Mouse (Mus musculus) T-helper 17 cell (primary cell): Measurements from ENCODE around the gene Gpr146.

Source experiments
- in situ Hi-C, 2 experiments: fragments of 300-600 bp; cut with MboI, MseI; formaldehyde crosslinking; loops; 1 replicate in 1 of 2; 2 replicates in 1 of 2; pipeline ENCODE4 v1.15.1; 2025; ENCODE audit warnings: high pct_unique_total_duplicates in 2 of 2

Gpr146 gene

DNA sequence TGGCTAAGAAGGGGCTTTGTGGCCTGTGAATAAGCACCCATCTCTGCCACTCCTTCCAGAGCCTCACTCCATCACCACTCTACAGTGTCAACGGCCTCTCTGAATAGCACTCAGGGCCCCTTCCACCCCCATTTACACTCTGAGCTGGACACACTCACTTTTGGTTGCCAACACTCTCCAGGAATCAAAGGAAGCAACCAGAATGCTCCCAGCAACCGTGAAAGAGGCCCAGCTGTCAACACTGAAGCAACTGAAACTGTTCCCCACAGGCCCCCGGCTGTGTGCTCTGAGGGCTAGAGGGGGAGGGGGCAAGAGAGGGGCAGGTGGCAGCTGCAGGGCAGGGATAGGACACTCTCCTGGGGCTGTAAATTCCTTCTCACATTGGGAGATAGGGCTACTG, 41.1 kb downstream of the Gpr146 start:
- in situ Hi-C loops = loop anchor here in 1 of 2 experiments (10.0 kb wide), 1 partner anchor 1466 kb away; no protein-coding TSS in a partner anchor

DNA sequence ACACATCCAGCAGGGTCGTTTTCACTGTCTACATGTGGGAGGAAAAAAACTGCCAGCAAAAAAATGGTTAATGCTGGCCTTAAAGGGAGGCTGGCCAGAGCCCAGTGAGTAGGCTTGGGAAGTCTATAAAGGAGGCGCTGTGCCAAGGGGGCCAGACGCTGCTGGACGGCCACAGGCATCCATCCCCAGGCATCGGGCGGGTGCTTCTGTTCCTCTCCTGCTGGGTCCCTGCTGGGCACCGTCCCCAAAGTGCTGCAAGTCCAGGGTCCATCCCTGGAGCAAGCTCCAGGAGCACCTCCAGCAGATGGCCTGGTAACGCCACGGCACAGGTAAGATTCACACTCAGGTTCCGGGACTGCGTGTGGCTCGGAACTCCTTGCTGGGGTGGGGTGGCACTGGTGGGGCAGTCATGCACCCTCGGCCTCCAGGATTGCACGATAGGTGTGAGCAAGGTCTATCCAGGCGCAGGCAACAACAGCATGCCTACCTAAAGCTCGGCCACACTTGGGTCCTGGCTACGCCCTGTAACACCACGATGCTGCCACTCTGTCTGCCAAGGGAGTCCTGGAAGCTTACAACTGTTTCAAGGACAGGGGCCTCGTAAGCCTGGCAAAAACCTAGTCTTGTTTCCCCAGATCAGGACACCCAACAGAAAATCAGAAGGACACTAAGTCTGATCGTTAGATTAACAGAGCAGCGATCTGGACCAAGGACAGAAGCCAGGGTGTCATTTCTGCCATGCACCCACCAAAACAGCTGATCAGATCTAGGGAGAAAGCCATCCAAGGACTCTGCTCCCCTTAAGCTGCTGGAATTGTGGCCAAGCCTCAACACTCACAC, 45.7 kb downstream of the Gpr146 start, which contains the start of gene Gper1:
TSS of gene Gper1 (plus strand) at position 126 of the 840 bp plus-strand sequence.
- in situ Hi-C loops = loop anchor here in 1 of 2 experiments (10.0 kb wide), 1 partner anchor 548 kb away; no protein-coding TSS in a partner anchor

DNA sequence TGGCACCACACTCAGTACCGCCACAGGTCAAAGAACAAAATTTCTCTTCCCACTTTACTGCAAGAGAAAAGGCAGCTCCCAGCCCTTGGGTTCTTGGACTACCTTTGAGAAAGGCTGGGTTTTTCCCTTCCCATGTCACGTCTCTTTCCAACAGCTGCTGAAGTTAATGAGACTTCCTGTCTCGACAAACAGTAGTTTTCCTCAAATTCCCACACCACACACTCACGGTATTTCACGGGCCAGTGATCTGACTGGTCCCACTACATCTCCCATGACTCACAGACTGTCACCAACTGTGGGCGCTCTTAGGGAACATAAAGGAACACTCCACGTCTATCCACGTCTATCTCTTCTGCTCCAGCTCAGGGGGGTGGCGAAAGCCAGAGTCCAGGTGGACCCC, 47.7 kb downstream of the Gpr146 start:
- in situ Hi-C loops = loop anchor here in 1 of 2 experiments (10.0 kb wide), 1 partner anchor 550 kb away; no protein-coding TSS in a partner anchor

DNA sequence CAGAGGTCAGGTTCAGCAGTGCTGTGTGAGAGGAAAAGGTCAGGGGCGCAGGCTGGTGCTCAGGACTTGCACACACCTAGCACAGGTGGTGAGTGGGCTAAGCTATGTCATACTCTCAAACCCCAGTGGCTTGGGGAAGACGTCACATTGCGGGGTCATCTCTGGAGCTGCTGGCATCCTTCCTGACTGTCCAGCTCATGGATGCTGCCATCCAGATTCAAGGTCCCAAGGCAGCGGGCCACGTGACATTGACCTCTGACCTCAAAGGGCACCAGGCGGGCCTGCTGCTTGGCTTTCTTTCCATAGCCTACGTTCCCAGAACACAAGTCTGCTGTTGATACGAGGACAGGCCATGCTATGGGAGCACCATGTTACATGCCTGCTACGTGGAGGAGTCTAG, 49.5 kb downstream of the Gpr146 start:
- in situ Hi-C loops = loop anchor here in 1 of 2 experiments (10.0 kb wide), 1 partner anchor 552 kb away; no protein-coding TSS in a partner anchor

DNA sequence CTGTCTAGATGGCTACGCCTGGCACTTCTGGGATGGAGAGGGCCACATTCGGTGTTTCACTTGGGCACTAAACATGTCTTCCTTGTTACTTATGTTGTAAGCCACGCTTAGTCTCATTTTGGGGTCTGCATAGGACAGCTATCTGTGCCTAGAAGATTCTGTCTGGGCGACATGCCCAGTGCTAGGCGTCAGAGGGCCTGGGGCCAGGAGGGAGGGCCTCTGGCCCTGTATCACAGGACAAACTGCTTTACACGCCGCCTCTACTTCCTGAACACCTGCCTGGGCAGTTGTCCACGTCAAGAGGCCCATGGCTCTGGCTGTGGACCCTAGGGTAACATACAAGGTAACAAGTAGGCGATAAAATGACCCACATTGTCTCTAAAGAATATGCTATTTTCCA, 50.5 kb downstream of the Gpr146 start:
- in situ Hi-C loops = loop anchor here in 1 of 2 experiments (10.0 kb wide), 1 partner anchor 553 kb away; no protein-coding TSS in a partner anchor

DNA sequence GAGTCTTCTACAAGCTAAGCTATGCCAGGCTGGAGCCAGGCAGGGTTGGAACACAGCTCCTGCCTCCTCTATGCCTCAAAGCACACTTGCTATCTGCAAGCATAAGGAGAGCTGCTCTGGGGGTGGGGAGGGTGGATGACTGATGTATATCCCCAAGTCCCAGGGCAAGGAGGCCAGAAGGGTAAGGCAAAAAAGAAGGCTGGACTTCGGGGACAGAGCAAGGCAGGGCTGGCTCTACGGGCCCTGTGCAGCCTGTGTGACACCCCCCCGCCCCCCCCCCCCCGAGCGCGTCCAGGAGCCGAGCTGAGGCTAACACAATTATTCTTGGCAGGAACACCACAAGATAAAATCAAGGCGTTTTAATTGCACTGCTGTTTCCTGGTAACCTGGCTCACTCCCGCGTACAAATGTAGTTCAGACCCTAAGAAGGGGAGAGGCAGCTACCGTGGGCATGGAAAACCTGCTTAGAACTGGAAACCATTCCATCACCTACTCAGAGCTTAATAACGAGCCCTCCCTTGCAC, 52.4 kb downstream of the Gpr146 start:
- in situ Hi-C loops = loop anchor here in 1 of 2 experiments (10.0 kb wide), 1 partner anchor 555 kb away; no protein-coding TSS in a partner anchor

DNA sequence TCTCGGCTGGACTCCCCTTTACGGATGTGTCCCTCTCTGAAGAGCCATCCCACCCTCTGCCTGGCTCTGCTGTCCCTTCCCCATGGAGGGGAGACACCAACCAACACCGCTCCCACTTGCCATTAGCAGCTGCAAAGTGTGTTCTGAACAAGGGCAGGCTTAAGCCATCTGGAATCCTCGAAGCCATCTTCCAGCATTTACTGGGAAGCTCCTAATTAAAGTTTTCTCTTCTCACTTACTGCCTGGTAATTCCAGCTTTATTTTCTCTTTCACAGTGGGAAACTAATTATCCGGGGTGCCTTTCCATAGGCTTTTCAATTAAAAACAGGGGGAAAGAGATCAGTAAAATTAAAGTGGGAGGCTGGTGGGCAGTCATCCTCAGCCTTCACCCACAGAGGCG, 54.8 kb downstream of the Gpr146 start:
- in situ Hi-C loops = no loop called here

DNA sequence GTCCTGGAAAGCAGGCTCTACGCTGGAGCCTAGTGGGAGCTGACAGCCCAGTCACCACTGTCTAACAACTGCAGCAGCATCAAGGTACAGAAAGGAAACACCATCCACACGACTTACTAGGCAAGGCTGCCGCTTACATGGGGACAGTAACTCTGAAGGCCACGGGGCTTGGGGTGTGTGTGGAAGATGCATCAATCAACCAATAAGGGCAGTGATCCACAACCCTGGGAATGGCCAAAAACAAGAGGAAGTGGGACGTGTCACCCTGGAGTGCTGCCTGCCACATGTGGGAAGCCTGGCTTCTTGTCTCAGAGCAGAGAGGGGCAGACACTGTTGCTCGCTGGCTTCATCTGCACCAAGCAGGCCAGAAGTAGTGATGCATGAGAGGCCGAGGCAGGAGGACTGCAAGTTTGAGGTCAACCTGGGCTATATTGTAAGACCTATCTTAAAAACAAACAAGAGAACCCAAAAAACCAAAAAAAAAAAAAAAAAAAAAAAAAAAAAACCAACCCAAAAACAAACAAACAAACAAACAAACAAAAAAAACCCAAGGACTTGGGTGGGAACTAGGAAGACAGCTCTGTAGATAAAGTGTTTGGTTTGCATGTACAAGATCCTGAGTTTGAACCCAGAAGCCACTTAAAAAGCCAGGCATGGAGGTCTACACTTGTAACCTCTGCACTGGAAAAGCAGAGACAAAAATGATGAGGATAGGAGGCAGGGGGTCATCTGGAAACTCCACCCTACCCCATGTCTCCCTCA, 55.4 kb downstream of the Gpr146 start:
- in situ Hi-C loops = no loop called here

DNA sequence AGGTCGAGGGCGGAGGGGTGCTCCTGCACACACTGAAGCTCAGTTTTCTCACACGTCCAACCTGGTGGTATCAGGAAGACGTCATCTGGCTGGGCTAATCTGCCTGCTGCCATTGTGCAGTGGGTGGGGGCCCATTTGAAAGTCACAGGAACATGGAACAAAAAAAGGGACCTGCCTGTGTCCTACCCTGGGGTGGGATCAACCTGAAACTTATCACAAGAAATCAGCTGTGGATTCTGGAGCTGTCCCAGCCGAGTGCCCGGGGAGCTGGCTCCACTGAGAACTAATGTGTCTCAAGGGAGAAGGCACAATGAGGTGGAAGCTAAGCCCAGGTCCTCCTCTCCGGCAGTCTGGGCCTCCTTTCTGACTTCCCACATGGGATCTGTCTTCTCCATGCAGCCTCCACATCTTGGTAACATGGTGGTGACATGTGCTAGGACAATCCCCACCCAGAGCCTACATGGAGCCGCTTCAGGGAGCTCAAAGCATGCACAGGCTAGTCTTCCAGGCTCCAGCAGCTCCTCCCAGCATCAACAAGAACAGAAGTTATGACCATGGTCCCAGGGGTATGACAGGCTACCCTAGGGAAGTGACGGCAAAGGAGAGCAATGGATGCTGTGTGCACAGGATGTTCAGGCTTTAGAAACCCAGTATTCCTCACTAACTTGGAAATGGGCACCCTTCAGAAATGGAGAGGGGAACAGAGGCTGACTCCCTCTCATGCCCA, 56.5 kb downstream of the Gpr146 start:
- in situ Hi-C loops = no loop called here

DNA sequence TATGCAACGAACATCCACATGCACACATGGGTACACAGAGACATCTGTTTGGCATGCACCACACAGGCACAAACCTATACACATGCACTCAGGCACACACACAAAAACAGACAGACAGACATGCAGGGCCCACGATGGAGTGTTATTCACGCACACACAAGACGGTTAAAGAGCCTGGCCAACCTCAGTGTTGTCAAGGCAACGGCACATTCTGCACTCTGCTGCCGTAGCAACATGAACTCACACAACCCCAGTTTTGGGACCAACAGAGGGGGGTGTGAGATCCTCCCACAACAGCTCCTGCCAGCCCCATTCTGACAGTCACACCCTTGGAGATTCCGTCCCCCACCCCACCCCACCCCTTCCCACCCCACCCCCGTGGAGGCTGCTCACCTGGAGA, 57.4 kb downstream of the Gpr146 start:
- in situ Hi-C loops = no loop called here

DNA sequence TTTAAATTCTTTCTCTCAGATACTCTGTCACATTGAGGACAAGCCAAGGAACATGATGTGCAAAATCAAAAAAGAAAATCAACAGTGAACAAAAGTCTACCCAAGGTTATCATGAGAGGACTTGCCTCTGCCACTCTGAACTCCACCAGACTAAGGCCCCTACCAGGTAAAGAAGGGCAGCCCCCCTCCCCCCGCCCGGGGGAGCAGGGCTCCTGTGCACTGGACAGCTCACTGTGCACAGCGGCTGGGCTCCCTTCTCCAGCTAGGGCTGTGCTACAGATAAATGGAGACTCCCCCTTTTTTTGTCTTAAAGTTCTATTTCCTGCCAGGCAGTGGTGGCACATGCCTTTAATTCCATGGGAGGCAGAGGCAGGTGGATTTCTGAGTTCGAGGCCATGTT, 60.3 kb downstream of the Gpr146 start:
- in situ Hi-C loops = no loop called here

DNA sequence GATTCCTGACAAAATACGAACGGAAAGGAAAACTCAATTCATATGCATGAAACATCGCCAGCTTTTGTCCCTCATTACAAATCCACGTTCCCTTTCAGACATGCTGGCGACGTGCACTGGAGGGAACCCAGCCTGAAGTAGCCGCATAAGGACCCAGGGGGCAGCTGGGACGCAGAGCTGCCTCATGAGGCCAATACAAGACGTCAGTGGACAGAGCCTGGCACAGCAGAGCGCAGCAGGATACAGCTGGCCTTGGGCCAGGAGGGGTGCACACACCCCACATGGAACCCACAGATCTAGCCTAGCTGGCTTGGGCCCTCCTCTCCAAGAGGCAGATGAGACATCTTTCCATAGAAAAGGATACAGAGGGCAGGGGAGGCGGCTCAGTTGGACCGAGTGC, 60.9 kb downstream of the Gpr146 start:
- in situ Hi-C loops = no loop called here

DNA sequence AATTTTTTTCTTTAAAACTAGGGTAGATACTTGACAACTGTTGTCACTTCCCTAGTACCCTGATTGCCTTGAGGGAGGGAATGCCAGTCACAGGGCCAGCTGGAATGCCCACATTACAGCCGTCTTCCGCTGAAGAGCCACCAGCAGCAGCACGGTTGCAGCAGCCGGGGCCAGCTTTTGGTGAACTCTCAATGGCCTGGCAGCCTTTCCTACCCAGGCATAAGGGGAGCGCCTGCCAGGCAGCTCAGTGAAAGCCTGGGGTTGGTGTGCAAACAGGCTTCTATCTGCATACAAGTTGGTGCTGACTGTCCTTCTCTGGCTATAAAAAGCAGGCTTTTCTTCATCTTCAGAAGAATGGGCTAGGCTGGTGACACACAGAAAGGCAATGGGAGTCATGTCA, 63.0 kb downstream of the Gpr146 start:
- in situ Hi-C loops = no loop called here

DNA sequence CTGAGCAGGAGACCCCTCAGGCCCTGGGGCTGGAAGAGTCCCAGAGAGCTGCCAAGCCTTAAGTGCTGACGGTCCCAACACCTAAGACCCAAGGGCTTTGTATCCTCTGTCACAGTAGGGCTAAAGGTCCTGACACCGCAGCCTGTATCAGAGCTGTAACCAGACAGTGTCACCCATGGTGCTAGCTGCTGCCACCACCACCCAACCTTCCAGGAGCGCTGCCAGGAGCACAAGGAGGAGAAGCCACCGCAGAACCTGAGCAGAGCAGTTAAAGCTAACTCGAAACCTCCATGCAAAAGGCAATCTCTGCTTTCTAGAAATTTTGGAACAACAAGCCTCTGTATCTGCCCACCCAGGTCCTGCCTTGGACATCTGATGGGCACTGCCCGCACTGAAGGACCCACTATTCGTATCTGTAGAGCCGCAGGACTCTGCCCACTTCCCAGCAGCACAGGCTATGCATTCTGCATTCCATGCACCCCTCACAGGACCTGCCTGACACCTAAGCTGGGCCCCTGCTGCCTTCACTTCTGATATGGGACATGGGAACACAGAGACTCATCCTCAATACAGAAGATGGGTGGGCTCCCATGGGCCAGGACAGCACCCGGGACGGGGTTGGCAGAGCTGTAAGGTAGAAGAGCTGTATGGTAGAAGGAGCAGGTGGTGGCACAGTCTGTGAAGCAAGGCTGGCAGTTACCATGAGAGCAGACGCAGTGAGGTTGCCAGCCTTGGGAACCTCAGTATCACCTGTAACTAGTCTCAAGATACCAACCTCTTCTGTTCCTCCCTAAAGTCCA, 63.6 kb downstream of the Gpr146 start:
- in situ Hi-C loops = no loop called here

DNA sequence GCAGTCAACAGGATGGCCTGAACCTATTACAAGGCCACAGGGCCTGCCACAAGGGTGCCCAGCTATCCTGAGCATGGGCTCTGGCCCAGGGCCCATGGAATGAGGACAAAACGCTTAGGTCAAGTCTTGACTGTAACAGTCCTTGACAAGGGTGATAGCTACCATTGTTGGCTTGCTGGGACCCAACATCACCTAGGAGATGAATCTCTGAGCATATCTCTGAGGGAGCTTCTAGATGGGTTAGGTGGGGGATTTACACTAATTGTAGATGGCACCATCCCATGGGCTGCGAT, 64.2 kb downstream of the Gpr146 start:
- in situ Hi-C loops = no loop called here

DNA sequence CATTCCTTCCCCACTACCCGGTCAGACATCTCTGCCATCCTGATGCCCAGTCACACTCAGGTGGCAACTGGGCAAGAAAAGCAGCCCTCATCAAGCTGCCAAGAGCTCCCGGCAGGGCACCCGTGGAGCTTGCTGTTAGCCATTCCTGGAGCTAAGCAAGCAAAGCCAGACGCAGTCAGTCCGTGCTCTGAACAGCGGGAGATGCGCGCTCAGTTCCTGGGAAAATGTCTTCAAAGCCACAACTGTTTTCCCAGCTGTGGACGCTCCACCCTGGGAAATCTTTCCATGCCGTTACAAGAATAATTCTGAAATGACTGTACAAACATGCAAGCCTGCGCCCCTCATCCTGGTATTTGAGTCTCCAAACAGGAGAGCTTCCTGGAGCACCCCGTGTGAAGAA, 64.9 kb downstream of the Gpr146 start:
- in situ Hi-C loops = no loop called here

DNA sequence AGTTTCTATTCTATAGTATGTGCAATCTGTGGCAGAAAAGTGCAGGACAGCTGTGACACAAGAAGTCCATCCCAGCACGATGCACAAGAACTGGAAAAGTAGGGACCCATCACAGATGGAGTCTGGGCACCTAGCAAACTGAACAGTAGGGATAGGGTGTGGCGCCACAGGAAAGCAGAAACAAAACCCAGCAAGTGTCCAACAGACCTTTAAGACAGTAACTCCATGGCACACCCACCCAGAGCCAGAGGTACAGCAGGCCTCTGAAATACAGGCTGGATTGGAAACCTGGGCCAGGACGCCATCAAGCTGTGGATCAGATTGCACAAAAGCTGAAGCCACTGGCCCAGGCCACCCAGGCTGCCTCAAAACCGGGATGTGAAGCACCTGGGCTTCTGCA, 65.5 kb downstream of the Gpr146 start:
- in situ Hi-C loops = no loop called here

DNA sequence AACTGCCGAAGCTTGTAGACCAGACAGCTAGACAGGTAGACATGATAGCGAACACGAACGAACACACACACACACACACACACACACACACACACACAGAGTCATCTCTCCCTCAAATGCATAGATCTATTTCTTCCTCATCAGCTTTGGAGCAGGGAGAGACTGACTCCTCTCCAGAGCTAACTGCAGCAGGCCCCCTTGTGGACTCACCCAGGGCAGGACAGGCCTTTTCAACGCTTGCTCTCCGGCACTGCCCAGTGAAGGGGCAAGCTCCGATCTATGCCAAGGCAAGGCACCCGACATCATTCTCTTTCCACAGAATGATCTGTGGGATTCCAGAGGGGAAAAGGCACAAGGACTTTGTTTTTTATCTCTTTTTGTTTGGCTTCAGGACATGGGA, 67.8 kb downstream of the Gpr146 start:
- in situ Hi-C loops = no loop called here
